Mouse (Mus musculus) hindbrain, embryonic 15.5 days (tissue): ENCODE results near the gene Map3k7cl. TPM values are rescaled to one million over a fixed set of nuclear protein-coding genes. Genes with fewer than 3 reads are reported as not detected.

Experiments
- polyA plus RNA-seq: library from polyadenylated mRNA; unstranded; fragments of >200 nt; fragmentation: Nextera tagmentation; extraction: Ambion mirVana; gene quantifications from 2 replicates; pipeline ENCODE4 v1.2.1, GENCODE M21; 2015

The Map3k7cl gene
- polyA plus RNA-seq, 1 experiment from 2014 or later, result not detected

Other genes with a start within 250 kb of the Map3k7cl start
- gene N6amt1, start 199.1 kb upstream of the Map3k7cl start, polyA plus RNA-seq, result 19.9 TPM in 2 replicates
- gene Ltn1, start 120.7 kb upstream of the Map3k7cl start, polyA plus RNA-seq, result 22.6 and 24.4 TPM in 2 replicates
- gene Rwdd2b, start 112.8 kb upstream of the Map3k7cl start, polyA plus RNA-seq, result 14.6 and 15.2 TPM in 2 replicates
- 42.9 and 50.6 TPM in 2 replicates for gene Usp16, start 98.6 kb upstream of the Map3k7cl start, polyA plus RNA-seq
- gene Cct8, start 57.5 kb upstream of the Map3k7cl start, polyA plus RNA-seq, result 375 and 387 TPM in 2 replicates
- 16.6 and 19.7 TPM in 2 replicates for gene Bach1, start 145.6 kb downstream of the Map3k7cl start, polyA plus RNA-seq